Comparison of ENCODE assay signal across 8 mouse cellular contexts in the genomic region with DNA sequence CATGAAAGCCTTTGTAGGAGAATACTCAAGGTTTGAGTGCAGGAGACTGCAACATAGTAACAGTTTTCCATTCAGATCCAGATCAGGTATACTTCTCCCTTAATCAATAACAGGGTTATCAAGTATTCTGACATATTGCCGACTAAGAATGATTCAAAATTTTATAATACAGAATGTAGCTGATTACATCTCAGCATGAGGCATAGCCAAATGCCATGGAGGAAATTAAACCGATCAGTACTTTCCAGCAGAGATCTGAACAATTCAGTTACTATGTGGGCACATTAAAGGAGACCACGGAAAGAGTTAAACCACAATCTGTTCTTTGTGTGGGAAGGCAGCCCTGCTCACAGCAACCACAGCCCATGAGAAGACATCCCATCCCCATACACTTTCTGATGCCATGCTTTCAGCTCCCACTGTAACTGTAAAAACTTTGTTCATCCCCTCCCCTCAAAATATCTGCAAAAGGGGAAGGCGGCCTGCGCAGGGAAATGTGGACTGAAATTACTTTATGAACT.
A peak's percentile ranks its signal among the peaks of the same experiment; 100 is the strongest.
DNase-seq lines count a peak whose midpoint lies in the region; ATAC-seq lines count a peak whose summit lies in the region.

No protein-coding gene starts in this region.

- H3K9me3 ChIP-seq in kidney, embryonic 15.5 days (replicated peaks): no peaks in the 10 kb centered on the region
- no peaks in the 10 kb centered on the region for H3K9me3 ChIP-seq in embryonic facial prominence, embryonic 11.5 days (replicated peaks; ENCODE audit: control insufficient read depth, low read length)
- H3K9me3 ChIP-seq in hindbrain, embryonic 12.5 days (replicated peaks): no peaks in the 10 kb centered on the region
- no peaks in the 10 kb centered on the region for H3K9me3 ChIP-seq in midbrain, embryonic 15.5 days

- no peak overlapping the region for H3K9ac ChIP-seq in kidney, embryonic 15.5 days
- no peak overlapping the region for H3K9ac ChIP-seq in embryonic facial prominence, embryonic 11.5 days (replicated peaks; ENCODE audit: low read length)
- peak overlapping the region; percentile 46; the same call in 1 of the 2 replicates for H3K9ac ChIP-seq in hindbrain, embryonic 12.5 days
- H3K9ac ChIP-seq in midbrain, embryonic 15.5 days: peak overlapping the region; percentile 7

- WGBS in kidney, embryonic 15.5 days: 65% methylated on average over 5 of the region's 5 CpGs
- 61% methylated on average over 5 of the region's 5 CpGs for WGBS in embryonic facial prominence, embryonic 11.5 days
- 61% methylated on average over 5 of the region's 5 CpGs for WGBS in hindbrain, embryonic 12.5 days
- WGBS in midbrain, embryonic 15.5 days: 57% methylated on average over 5 of the region's 5 CpGs

- DNase-seq in kidney, postnatal 36 days: no peak
- no peak for DNase-seq in embryonic facial prominence, embryonic 11.5 days (ENCODE audit: low spot score)
- no peak for DNase-seq in adrenal gland, adult 2 months
- DNase-seq in frontal cortex, postnatal 25 days (ENCODE audit: low spot score in 2 of 2): no peak

- H3K27me3 ChIP-seq in kidney, embryonic 15.5 days: peaks cover 39% of the 10 kb centered on the region
- no peaks in the 10 kb centered on the region for H3K27me3 ChIP-seq in embryonic facial prominence, embryonic 11.5 days (ENCODE audit: control insufficient read depth, insufficient read depth, low read length)
- no peaks in the 10 kb centered on the region for H3K27me3 ChIP-seq in hindbrain, embryonic 12.5 days
- H3K27me3 ChIP-seq in midbrain, embryonic 15.5 days (replicated peaks): no peaks in the 10 kb centered on the region

- peak overlapping the region; percentile 18 for H3K4me3 ChIP-seq in kidney, embryonic 15.5 days (replicated peaks)
- H3K4me3 ChIP-seq in embryonic facial prominence, embryonic 11.5 days (ENCODE audit: low read depth, low read length): peak overlapping the region; percentile 15
- H3K4me3 ChIP-seq in hindbrain, embryonic 12.5 days: peak overlapping the region; percentile 9
- peak overlapping the region; percentile 72 for H3K4me3 ChIP-seq in midbrain, embryonic 15.5 days

- H3K4me1 ChIP-seq in kidney, embryonic 15.5 days: peaks cover 16% of the 10 kb centered on the region
- no peaks in the 10 kb centered on the region for H3K4me1 ChIP-seq in embryonic facial prominence, embryonic 11.5 days (ENCODE audit: control insufficient read depth, insufficient read depth, low read length)
- peaks cover 22% of the 10 kb centered on the region for H3K4me1 ChIP-seq in hindbrain, embryonic 12.5 days
- H3K4me1 ChIP-seq in midbrain, embryonic 15.5 days: peaks cover 11% of the 10 kb centered on the region

- H3K36me3 ChIP-seq in kidney, embryonic 15.5 days: peaks cover 17% of the 10 kb centered on the region
- peaks cover 4% of the 10 kb centered on the region for H3K36me3 ChIP-seq in embryonic facial prominence, embryonic 11.5 days (replicated peaks; ENCODE audit: control insufficient read depth, insufficient read depth, low read depth, low read length)
- H3K36me3 ChIP-seq in hindbrain, embryonic 12.5 days: peaks cover 20% of the 10 kb centered on the region
- H3K36me3 ChIP-seq in midbrain, embryonic 15.5 days (replicated peaks): no peaks in the 10 kb centered on the region

- no peak for ATAC-seq in kidney, embryonic 15.5 days (replicated peaks; ENCODE audit: low FRiP score)
- ATAC-seq in embryonic facial prominence, embryonic 11.5 days (replicated peaks; ENCODE audit: insufficient number of reproducible peaks, low FRiP score, low TSS enrichment, low read depth): no peak
- ATAC-seq in hindbrain, embryonic 12.5 days (ENCODE audit: low FRiP score): no peak
- ATAC-seq in midbrain, embryonic 15.5 days (replicated peaks): no peak
- ATAC-seq in megakaryocyte, adult 5-6 weeks (ENCODE audit: poor library complexity, severe bottlenecking): no peak

- peak overlapping the region; percentile 46 for H3K4me2 ChIP-seq in kidney, embryonic 15.5 days
- peak overlapping the region; percentile 36 for H3K4me2 ChIP-seq in embryonic facial prominence, embryonic 11.5 days (ENCODE audit: low read depth, low read length)
- H3K4me2 ChIP-seq in hindbrain, embryonic 12.5 days (replicated peaks): peak overlapping the region; percentile 95
- H3K4me2 ChIP-seq in midbrain, embryonic 15.5 days: peak overlapping the region; percentile 41

- no peak overlapping the region for H3K27ac ChIP-seq in kidney, embryonic 15.5 days
- H3K27ac ChIP-seq in embryonic facial prominence, embryonic 11.5 days (replicated peaks; ENCODE audit: low read depth, low read length): no peak overlapping the region
- peak overlapping the region; percentile 9; the same call in 1 of the 2 replicates for H3K27ac ChIP-seq in hindbrain, embryonic 12.5 days
- 0 out of 2 replicates have a peak overlapping the region, but pooled peaks have one; percentile 52 for H3K27ac ChIP-seq in midbrain, embryonic 15.5 days

Comparison
In these comparisons a context has a peak if more than half of its experiments do, and no peak if none do; other contexts are left out.
1. H3K27ac ChIP-seq: peak in hindbrain, embryonic 12.5 days (single experiment) and midbrain, embryonic 15.5 days (single experiment); none in kidney, embryonic 15.5 days (single experiment) and embryonic facial prominence, embryonic 11.5 days (single experiment).
2. H3K4me2 ChIP-seq: peak in every context shown above with its lines; median percentile 95 in hindbrain, embryonic 12.5 days; 46 in kidney, embryonic 15.5 days; 41 in midbrain, embryonic 15.5 days; 36 in embryonic facial prominence, embryonic 11.5 days.
3. H3K4me3 ChIP-seq: peak in every context shown above with its lines; median percentile 72 in midbrain, embryonic 15.5 days; 18 in kidney, embryonic 15.5 days; 15 in embryonic facial prominence, embryonic 11.5 days; 9 in hindbrain, embryonic 12.5 days.
4. H3K9ac ChIP-seq: peak in hindbrain, embryonic 12.5 days (single experiment) and midbrain, embryonic 15.5 days (single experiment); none in kidney, embryonic 15.5 days (single experiment) and embryonic facial prominence, embryonic 11.5 days (single experiment).